Mouse (Mus musculus): ENCODE measurements at regions not wholly inside any gene's neighbourhood (a gene's known extent, or its start where the extent isn't known, plus 50 kb on each side); places are given as distances from the start of the nearest gene placed in this dataset.

DNA sequence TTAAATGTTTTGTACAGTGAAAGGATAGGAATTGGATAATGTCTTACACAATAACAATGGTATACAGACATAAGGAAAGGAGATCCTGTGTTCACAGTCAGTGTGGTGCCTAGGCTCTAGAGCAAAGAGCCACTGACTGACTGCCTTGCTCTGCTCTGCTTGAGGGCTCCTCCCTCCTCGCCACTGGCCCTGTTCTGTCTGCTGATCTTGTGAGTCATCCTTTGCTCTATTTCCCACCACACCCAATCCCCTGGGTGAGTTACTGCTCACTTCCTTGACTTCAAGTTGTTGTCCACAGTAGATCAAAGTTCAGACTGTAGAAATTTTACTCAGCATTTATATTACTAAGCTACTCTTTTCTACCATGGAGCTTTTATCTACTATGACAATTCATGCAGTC lies 117.3 kb downstream of the Tmsb4x start:
- DNase-seq (ENCODE audit: extremely low spot score) = no peak

- no peak for DNase-seq (ENCODE audit: extremely low spot score)
Measured at GRCm38 (mm10) chrX:167088930-167089329, 120.2 kb downstream of the Tmsb4x start.

DNA sequence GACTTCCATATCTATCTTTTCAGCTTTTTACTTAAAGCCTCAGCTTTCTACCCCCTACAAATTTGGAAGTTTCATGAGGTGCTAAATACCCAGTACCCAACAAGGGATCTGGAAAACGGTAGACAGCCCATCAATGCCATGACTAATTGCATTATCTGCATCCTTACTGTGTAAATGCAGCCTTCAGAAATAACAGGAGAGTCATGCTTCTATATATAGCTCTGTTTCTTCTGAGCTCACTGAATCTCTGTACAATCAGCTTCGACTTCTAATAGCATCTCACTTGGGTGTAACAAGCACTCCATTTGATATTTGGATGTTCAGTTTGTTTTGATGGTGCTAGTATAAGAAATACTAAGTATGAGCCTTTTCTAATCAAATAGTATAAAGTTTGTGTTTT lies 120.7 kb downstream of the Tmsb4x start:
- DNase-seq (ENCODE audit: extremely low spot score) = no peak

DNA sequence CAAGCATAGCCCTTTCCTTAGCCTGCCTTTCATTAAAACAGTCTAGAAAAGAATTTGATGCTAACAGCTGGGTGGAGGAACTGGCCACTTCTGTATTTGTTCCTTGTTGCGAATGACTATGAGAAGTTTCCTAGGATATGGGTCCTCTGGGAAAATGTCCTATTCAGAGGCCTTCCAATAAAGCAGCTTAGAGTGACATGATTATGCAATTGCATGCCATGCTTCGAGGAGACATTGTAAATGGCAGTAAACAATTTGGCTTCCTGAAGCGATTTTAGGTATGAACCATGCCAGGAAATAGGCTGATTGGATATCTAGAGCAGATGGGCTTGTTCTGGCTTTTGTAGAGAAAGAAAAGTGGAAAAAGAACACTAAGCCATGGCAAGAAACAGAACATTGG lies 128.3 kb downstream of the Tmsb4x start:
- DNase-seq (ENCODE audit: extremely low spot score) = no peak

- no peak for DNase-seq (ENCODE audit: extremely low spot score)
Measured at GRCm38 (mm10) chrX:167069075-167069474, 140.0 kb downstream of the Tmsb4x start.

DNA sequence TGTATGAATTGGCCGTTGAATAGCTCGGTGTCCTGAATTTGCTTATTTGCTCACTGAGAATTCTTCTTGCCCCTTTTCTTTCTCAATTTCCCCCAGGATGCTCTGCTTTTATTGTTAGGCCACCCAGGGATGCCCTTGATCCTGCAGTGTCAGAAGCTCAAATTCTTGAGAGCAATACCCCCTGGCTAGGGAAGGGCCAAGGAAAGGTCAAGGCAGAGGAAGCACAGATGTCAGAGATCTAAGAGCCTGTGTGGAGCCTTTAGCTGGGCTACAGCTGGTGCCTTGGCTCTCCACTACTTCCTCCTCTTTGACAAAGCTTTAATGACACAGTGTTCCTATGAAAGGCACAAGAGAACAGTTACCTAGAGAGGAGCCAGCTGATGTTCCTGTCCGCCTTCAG lies 141.2 kb downstream of the Tmsb4x start:
- peak; percentile 19 for DNase-seq (ENCODE audit: extremely low spot score)

GRCm38 (mm10) chrX:167063881-167064280 lies 145.2 kb downstream of the Tmsb4x start:
- no peak for DNase-seq (ENCODE audit: extremely low spot score)

DNA sequence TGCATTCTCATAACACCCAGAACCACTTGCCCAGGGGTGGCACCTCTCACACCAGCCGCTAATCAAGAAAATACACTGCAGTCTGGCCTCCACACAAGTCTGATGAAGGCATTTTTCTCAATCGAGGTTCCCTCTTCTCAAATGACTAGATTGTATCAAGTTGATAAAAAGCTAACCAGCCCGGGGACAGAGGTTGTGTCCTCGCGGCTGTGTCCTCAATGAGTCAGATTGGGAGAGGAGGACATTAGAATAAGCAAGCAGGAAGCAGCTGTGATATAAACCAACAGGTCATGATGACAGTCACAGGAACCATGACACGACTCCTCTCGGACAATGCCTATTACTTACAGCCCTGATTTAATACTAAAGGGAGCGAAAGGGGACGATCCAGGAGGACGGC lies 156.7 kb downstream of the Tmsb4x start:
- no peak for DNase-seq (ENCODE audit: extremely low spot score)

DNA sequence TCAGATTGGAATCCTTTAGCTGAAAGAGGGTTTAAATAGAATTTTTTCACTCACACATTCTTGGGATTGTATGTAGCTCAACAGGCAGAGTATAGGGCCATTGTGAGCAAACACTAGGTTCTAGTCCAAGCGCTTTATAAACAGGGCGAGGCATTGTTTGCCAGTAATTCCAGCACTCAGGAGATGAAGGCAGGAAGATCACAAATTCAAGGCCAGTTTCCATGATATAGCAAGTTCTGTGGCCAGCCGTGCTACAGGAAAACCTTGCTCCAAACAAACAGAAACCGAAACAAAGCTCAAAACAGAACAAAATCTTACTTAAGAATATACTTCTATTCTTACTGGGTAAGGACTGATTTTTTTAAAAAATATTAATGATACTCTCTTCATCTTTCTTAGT lies 159.0 kb downstream of the Tmsb4x start:
- DNase-seq (ENCODE audit: extremely low spot score) = no peak

DNA sequence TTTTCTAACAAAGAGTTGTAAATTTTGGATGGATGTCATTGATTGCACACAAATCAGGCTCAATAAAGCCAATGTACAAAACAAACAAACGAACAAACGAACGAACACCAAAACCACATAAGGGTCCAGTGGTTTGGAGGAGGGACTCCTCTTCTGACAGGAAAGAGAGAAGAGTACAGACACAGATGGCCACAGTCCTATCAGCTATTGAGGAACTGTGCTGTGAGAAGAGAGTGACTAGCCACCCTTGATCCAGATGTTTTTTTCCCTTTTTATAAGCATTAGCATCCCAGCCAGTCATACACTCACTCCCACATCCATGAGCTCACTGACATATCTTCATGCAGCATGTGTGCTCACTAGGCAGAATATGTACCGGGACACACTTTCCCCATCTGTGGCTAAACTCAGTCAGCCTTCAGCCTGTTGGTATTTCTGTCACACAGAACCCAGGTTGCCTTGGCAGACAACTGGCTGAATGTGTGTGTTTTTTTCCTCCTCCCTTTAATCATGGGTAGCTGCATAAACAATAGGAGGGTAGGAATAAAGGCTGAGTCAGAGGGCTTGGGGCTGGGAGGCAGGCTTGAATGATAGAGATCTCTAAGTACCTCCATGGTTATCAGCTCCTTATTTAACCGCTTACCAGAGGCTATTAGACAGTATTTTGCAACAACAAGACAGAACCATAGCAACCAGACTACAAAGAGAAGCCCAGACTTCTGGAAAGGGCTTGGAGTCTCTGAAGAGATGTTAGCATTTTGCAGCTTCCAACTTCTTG lies 159.7 kb downstream of the Tmsb4x start:
- DNase-seq (ENCODE audit: extremely low spot score) = no peak

DNA sequence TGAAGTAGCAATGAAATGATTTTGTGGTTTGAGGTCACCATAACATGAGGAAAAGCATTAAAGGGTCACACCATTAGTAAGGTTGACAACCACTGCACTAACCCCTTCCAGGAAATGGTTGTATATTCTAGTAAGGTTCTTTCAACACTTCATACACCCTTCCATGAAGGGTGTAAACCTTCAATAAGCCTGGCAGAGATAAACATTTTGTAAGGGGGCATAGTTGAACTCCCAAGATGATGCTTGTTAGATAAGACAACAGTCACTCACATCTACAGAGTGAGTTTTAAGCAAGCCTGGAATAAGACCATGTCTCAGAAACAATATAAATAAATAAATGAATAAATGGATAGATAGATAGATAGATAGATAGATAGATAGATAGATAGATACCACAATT lies 171.1 kb downstream of the Tmsb4x start:
- no peak for DNase-seq (ENCODE audit: extremely low spot score)

DNA sequence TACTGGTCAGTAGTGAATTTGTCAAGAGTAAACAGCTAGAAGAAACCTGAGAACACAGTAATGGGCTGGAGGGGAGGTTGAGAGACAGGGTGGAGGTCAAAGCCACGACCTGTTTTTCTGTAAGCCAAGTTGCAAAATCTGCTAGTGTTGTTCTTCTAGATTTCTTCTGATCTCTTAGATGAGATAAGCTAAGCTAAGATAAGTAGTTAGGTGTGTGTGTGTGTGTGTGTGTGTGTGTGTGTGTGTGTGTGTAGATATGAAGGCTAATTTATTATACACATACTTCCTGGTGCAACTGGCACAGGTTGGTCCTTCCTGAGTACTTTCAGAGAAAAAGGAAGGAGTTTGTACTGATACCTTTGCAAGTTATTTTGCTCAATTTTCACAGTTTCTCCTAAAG lies 172.8 kb downstream of the Tmsb4x start:
- DNase-seq (ENCODE audit: extremely low spot score) = no peak

- no peak for DNase-seq (ENCODE audit: extremely low spot score)
Measured at GRCm38 (mm10) chrX:167035639-167036038, 173.5 kb downstream of the Tmsb4x start.

DNA sequence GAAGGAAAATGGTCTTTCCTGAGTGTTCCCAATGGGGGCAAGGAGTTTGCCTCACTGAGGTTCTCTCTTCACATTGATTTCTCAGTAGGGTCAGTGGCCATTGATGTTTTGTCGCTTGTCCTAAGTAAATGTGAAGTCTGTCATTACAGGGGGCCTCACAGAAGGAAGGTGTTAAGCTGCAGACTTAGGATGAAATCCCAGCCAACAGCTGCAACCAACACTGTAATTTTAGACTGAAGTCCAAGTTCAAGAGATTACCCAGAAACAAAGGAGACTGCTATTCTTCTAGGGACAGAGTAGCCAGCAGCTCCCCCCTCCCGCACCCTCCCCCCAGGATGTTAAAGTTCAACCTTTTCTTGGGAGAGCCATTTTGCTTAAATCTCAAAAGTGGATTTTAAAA lies 176.0 kb downstream of the Tmsb4x start:
- no peak for DNase-seq (ENCODE audit: extremely low spot score)

DNA sequence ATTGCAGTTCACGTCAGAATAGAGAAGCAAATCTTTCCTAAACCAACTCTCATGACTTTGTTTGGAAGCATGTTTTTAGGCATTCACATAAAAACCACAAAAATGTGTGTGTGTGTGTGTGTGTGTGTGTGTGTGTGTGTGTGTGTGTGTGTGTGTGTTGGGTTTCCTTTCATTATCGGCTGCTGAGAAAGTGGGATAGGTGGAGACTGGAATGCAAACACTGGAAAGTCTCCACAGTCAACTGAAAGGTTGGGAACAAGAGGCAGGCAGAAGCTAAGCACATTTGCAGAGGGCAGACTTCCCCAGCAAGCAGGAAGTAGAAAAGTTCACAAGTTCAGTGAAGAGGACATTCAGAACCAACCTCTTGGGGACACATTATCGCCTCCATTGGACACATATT lies 176.5 kb downstream of the Tmsb4x start:
- no peak for DNase-seq (ENCODE audit: extremely low spot score)

DNA sequence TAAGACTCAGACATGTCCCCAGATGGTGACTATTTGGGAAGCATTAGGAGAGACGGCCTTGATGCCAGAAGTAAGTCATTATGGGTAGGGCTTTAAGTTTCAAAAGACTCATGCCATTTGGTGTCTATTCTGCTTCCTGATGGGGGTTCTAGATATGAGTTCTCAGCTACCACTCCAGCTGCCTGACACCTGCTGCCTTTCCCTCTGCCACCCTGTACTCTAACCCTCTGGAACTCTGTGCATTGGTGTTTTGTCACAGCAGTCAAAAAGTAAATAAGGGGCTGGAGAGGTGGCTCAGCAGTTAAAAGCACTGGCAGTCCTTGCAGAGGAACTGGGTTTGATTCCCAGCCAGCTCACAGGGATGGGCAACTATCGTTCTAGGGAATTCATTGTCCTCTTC lies 177.6 kb downstream of the Tmsb4x start:
- no peak for DNase-seq (ENCODE audit: extremely low spot score)

DNA sequence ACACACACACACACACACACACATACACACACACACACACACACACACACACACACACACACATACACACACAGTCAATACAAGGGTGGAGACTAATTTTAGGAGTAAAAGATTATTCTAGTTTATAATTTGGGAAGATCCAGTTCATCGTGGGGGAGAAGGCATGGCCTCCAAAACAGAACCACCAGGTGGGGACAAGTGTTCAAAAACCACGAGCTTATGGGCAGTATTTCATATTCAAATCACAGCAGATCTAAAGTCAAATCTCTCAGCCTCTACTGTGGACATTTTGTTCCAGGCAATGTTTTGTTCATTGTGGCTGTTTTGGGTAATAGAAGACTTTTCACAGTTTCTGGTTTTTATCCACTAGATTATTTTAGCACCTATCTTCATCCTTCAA lies 193.5 kb downstream of the Tmsb4x start:
- DNase-seq (ENCODE audit: extremely low spot score) = no peak

GRCm38 (mm10) chrX:167014322-167014721 lies 194.8 kb downstream of the Tmsb4x start:
- DNase-seq (ENCODE audit: extremely low spot score) = no peak

DNA sequence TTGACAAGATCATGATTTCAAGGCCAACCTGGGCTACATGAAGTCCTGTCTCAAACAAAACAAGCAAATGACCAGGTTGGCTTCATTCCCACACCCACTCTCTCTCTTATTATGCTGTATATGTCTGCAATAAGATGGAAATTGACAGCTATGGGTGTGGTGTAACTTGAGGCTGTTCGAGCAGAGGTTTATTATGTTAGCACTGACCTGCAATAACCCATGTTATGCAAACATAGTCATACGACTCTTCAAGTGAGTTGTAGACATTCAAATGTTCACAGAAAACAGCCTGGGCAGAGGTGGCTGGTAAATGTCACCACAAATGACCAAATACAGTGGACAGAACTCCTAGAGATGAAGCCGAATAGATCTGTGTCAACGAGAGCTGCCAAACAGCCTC lies 196.2 kb downstream of the Tmsb4x start:
- DNase-seq (ENCODE audit: extremely low spot score) = no peak

- DNase-seq (ENCODE audit: extremely low spot score) = no peak
Measured at GRCm38 (mm10) chrX:167011977-167012542, 197.1 kb downstream of the Tmsb4x start.

DNA sequence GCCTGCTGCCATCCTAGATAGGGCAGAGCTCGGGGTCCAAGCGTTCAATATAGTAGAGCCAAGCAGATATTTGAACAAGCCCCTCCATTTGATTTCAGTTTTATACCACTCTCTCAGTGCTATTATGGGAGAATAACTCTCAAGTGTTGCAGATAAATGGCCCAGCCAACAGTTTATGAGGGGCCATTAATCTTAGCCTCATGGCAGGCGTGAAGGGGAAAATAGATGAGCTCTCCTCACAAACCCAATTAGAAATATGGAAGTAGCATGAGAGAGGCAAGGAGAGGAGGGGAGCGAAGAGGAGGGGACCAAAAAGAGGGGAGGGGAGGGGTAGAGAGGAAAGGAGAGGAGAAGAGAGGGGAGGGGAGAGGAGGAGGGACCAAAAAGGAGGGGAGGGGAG lies 213.3 kb downstream of the Tmsb4x start:
- DNase-seq (ENCODE audit: extremely low spot score) = no peak

DNA sequence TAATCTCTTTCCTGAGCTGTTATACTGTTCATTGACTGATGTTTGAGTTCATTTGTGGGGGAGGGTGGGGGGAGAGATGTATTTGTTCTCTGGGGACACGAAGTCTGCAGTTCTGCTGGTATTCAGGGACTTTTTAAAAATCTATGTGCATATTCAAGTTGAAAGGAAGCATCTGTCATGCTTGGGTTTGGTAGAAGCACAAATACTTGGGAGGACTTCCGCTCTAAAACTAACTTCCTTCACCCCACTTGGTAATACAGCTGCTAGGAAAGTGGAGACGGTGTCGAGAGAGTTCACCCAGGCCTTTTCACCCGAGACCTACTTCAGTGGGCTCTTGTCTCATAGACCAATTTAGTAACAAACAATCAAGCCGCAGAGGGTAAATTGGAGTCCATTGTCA lies 228.1 kb downstream of the Tmsb4x start:
- DNase-seq (ENCODE audit: extremely low spot score) = no peak

DNA sequence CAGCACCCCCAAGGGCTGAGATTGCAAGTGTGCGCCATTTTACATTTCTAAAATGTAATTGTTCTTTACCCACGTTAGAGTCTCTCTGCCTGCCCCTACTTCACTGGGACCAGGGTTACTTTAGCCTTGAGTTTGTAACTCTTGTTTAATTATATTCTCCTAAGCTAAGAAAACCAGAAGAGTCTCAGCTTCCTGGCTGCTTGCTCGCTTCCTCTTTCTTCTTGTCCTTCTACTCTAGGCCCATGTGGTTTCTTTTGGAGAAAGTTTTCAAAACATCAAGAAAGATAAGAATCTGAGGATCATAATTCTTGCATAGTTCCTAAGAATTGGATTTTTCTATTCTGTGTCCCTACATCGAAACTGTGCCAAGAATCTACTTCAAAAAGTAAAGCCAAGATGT lies 228.6 kb downstream of the Tmsb4x start:
- no peak for DNase-seq (ENCODE audit: extremely low spot score)

DNA sequence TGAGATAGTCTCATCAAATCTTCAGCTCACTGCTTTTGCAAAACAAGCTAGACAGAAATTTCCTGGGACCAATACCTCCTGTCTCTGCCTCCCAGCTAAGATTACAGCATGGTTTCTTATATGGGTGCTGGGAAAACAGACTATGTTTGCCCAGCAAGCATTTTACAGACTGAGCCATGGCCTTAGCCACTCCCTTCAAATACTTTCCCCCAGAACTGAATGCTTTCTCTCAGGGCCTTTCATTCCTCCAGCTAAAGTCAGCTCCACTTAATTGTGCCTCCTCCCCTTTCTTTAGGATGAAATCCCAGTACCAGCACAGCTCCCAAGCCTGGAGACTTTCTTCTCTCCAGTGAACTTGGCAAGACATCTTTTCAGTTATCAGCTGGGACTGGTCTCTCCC lies 232.1 kb downstream of the Tmsb4x start:
- no peak for DNase-seq (ENCODE audit: extremely low spot score)
